Mouse (Mus musculus): Measurements from ENCODE around the gene Ube2o.
A peak's percentile ranks its signal among the peaks of the same experiment; 100 is the strongest.

Gene Ube2o

DNA sequence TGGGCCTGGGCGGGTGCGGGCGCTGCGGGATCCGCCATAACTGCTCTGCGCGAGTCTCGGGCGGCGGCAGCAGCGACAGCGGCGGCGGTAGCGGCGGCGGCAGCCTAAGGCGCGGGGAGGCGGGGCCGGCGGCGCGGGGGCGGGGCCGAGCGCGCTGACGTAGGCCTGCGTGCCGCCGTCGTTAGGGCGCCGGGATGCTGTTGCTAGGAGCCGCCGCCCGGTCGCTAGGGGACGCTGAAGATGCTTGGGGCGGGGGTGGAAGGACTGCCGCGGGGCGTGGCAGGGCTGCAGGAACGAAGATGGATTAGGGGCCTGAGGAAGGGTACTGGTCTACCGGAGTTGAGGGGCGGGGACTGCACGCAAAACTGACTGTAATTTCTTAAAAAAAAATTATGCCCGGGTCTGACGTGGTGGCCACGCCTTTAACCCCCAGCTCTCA is at the start of gene Ube2o:
Ube2o (minus strand) TSS at position 72 of the 439 bp plus-strand sequence.
- DNase-seq (ENCODE audit: low read depth, low spot score), result peak; percentile 67

DNA sequence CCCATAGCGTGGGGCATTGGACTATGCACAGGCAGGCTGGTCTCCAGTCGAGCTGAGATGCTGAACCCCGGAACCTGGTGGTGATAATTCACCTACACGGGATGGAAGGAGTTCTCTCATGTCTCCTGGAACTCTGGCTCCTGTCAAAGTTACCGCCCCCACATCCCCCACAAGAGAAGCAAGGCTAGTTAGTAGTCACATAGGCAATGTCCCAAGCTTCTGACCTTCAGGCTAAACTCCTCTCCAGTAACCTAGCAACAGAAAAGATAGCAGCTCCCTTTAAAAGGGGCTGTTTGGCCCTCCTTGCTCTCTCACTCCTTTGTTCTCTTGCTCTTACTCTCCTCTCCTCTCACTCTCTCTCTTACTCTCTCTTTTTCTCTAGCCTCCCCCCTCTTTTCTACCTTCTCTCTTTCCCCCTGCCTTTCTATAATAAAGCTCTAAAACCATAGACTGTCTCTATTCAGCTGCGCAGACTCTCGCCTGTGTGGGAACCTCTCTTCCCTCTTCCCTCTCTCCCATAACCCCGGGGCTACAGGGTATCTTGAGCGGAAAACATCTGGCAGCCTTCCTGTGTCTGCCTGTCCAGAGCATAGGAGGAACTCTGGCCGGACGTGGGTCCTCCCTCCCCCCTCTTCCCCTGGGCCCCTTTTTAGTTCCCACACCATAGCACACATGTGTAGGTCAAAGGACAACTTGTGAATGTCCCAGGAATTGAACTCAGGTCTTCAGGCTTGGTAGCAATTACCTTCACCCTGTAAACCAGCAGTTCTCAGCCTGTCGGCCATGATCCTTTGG is 49.1 kb upstream of the Ube2o start:
- no peak for DNase-seq (ENCODE audit: low read depth, low spot score)

DNA sequence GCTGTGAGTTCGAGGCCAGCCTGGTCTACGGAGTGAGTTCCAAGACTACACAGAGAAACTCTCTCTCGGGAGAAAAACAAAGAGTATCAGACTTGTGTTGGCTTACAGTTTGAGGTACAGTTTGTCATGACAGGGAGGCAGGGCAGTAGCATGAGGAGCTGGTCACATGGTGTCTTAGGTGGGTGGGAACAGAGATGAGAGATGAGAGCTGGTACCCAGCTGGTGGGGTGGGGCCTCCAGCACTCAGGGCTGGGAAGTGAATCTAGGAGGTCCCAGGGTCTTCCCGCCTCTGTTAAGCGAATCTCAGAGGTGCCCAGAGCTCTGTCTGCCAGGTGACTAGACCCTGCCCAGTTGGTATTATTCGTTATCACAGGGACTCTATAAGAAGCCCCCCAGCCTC is 48.2 kb upstream of the Ube2o start:
- DNase-seq (ENCODE audit: low read depth, low spot score), result no peak

DNA sequence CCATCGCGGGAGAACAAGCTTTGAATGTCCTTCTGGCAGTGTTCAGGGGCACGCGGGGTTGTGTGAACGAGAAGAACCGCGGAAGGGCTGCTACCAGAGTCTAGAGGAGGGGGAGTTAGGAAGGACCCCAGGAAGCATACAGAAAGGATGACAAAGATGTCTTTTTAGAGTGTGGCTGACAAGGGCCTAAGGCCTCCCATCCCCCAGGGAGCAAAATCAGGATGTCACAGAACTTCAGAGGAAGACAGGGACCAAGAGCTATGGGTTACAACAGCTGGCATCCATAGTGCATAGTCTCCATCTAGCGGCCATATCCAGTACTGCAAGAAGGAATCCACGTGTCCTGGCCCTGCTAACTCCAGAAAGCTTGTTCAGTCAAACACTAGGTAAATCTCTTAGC is 47.5 kb upstream of the Ube2o start:
- DNase-seq (ENCODE audit: low read depth, low spot score), result peak; percentile 85

DNA sequence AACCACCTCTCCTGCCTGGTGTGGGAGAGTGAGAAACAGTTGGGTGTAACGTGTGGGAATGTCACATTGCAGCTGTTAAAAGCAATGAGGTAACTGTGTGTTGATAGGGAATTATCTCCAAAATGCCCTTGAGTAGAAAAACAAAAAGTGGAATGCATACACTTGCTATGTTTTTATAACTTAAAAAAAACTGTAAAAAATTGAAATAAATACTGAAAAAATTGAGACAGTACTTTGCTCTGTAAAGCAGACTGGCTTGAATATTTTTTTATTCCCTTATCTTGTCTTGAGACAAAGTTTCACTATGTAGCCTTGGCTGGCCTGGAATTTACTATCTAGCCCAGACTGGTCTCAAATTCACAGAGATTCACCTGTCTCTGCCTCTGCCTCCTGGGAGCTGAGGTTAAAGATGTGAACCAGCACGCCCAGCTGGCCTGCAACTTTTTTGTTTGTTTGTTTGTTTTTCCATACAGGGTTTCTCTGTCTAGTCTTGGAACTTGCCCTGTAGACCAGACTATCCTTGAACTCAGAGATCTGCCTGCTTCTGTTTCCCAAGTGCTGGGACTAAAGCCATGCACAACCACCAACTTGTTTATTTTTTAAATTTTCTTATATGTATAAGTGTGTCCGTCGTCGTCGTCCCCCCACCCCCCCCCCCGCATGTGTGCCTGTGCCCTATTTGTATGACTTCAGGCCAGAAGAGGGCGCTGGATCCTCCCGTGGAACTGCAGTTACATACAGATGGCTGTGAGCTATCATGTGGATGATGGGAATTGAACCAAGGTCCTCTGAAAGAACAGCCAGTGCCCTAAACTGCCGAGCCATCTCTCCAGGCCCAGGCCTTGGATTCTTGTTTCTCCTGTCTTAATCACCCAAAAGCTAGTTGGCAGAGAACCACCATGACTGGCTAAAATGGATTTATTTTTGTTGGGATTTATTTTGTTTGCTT is 46.1 kb upstream of the Ube2o start:
- no peak for DNase-seq (ENCODE audit: low read depth, low spot score)

DNA sequence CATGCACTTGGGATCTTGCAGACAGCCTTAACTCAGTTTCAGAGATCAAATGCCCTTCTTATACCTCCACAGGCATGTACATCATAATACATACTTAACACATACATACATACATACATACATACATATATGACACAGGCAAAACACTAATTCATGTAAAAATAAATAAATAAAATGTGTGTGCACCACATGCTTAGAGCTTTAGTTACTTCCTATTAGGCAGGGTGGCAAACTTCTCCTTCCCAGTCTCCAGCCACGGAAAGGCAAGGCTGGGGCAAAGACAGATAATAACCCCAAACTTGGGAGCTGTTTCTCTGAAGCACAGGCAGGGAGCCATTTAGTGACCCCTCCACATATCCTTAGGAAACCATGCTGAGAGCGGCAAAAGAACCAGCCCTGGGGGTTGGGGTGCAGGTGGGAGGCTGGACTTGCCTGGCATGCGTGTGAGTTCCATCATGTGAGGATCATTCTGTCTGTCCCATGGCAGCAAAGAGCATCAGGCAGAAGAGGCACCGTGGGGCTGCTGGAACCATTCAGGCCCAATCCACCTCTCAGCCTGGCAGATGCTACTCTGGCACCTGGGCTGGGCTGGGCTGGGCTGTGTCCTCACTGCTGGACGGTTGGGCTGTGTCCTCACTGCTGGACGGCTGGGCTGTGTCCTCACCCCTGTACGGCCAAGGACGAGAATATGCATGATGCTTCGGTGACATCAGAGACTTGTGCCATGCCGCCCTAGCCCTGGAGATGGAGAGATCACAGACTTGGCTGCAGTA is 45.2 kb upstream of the Ube2o start, which contains the start of gene Rhbdf2:
Rhbdf2 (minus strand) TSS at position 721 of the 773 bp plus-strand sequence.
- no peak for DNase-seq (ENCODE audit: low read depth, low spot score)

DNA sequence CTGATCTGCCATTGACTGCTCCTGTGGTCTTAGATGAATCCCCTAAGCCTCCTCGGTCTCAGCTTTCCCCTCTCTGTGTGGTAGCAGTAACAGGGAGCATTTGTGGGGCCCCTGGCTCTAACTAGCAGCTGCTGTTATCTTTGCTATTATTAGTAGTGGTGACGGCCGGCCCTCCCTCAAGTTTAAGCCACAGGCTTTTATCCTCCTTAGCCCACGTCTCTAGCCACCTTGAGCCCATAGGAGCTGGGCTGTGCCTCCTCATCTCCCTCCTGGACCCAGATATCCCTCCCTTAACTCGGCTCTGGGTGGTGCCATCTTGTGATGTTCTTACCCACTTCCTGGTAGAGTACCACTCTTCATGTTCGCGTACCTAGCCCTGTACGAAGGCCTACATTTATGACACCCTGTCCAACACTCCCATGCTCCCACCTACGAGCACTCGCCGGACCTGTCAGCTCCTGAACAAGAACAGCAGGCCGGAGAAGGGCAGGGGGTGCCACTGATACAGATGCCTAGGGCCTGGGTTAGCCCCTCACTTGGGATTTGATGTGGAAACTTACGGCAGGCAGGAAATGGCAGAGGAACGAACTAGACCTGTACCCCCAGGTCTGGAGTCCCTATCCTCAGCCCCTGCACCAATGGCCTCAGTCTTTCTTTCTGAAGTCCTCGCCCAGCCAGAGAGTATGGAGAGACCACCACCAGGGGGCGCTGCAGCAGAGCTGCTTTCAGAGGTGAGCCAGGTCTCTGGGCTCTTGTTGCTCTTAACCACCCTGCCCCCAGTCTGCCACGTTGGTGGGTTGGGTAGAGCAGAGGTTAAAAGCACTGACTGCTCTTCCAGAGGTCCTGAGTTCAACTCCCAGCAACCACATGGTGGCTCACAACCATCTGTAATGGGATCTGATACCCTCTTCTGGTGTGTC is 44.1 kb upstream of the Ube2o start:
- DNase-seq (ENCODE audit: low read depth, low spot score), result no peak

DNA sequence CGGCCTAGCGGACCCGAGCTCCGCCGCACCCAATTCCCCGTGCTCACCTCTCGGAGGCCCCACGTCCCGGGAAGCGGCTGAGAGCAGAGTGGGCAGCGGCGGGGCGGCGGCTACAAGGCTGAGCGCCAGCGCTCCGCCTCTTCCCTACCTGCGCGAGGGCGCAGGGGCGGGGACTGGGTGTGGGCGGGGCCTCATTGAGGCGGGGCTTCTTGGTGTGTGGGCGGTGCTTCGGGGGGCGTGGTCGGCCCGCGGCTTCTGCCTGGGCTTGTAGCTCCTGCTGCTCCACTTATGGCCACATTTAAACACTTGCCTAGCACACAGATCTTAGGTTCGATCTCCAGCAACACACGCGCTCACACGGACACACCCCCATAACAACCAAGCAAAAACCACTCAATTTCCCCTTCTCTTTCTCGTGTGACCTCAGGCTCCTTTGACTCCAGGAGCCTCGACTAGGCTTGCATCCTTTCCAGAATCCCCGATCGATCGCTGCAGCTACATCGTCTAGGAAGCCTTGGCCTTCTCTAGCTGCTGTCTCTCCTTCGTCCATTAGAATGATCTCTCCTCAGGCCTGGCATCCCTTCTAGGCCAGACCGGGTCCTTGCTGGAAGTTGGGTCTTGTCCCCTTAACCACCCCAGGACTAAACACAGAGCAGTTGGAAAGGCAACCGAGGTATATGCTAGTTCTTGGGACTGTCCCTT is 43.0 kb upstream of the Ube2o start:
- peak; percentile 89 for DNase-seq (ENCODE audit: low read depth, low spot score)

DNA sequence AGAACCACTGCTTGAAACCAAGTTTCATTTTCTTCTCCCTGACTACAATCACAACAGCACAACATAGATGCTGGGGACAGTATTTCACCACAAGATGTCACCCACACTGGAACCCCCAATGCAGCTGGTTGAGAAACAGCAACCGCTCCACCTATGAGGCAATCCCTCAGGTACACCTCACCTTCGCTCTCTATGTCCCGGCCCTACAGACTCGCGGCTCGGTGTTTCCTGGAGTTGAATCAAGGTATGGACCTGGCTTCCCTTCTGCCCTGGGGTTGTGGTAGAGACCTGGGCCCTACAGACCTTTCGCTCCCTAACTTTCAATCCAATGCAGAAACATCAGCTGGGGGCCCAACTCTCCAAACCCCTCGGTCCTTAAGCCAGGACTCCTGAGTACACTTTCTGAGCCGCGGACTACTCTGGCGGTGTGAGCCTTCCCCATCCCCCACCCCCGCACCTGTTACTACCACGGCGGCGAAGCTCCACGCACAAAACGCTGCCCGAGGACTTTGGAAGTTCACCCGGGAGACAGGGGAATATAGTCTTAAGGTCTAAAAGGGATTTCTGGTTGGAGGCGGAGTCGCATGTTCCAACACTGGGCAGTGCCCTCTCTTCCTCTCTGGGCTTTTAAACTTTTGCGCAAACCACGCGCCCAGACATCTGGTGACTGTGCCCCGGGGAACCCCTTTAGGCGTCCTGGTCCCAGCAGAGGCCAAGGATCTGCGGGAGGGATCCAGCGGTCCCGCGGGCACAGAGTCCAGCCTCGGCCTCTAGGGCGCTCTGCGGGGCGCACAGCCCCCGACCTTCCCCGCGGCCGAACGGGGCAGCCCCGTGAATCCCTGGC is 42.3 kb upstream of the Ube2o start:
- no peak for DNase-seq (ENCODE audit: low read depth, low spot score)

DNA sequence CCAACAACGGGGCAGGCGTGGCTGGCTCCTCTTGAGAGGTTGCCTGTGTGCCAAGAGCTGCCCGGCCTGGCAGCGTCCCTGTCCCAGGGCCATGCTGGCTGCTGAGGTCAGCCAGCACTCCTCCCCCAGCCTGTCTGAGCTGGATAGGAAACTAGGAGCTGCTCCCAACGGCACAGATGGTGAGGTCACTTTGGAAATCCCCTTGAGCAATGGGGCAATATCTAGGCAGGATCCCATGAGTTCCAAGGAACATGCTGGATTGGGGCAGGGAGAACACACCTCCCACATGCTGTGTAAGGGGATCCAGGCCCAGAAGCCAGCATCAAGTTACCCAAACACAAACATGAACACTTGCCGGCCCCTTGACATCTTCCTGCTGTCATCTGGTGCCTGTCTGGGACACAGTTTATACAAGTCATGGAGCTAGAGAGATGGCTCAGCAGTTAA is 40.0 kb upstream of the Ube2o start:
- DNase-seq (ENCODE audit: low read depth, low spot score), result peak; percentile 97

DNA sequence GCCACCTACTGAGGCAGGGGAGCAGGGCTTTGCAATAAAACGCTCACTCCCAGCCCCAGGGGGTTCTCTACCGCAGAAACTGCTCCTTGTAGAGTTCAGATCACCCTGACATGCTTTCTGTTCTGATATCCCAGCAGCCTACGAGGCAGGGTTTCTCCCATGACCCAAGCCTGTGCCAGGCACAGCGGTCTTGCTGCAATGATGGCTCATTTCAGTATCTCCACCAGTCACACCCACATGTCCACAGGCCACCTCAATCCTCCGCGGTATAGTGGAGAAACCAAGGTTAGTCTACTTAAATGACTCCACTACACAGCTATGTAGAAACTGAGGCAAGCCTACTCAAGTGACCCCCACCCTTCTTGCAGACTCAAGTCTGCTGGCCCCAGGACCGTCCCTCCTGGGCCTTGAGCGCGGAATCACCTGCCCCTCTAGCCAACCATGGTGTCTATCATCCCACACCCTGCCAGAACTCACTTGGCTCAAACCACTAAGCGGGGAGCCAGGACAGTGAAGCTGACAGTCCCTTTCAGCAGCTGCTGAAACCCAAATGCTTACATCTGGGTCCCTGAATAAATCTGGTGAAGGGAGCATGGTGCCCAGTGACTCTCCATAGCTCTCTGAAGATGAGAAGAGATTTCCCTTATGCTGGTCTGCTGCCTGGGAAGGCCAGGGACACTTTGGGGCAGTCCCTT is 39.5 kb upstream of the Ube2o start:
- no peak for DNase-seq (ENCODE audit: low read depth, low spot score)

DNA sequence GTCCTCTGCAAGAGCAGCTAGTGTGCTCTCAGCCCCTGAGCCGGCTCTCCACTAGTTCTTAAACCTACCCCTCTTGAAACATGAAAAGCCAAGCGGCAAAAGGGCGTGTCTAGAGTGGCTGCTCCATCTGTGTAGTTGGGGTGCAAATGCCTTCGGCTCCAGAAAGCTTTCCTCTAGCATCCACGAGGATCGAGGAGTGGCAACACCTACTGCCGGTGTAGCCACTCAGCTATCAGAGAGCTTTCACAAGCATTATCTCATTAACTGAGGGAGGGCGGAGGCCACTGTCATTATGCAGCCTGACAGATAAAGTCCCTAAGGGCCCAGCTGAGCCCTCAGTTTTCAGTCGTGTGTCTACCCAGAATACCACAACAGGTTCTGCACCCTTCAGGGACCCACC is 38.8 kb upstream of the Ube2o start:
- DNase-seq (ENCODE audit: low read depth, low spot score), result no peak

DNA sequence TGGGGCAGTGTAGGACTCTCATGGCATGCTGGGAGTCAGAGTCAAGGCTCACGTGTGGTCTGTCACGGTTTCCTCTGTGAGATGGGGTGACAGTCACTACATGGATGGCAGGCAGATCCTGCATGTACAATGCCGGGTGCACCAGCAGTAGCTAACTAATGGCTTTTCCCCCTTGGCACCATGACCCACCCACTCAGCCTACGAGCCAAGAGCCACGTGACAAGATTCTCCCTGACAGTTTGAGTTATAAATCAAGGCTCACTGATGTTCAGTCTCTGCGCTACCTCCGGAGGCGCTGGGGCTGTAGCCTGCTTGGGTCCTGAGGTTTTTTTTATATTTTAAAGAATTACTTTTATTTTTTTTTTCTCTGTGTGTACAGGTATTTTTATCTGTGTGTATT is 38.3 kb upstream of the Ube2o start:
- no peak for DNase-seq (ENCODE audit: low read depth, low spot score)

DNA sequence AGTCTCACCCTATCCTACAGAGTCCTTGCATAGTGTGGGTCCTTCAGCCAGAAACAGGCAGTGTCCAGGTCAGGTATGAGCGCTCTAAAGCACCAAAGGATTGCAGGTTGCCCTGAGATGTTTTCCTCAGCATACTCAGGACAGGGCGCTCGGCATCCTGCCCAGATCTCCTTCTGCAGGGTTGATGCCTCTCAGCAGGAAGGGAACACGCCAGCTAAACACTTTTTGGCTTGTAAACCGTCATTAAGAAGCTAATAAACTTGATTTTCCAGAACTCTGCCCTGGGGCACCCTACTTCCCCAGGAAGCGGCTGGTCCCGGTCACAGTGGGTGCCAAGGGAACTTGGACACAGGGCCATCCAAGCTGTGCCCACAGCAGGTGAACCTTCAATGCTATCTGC is 37.9 kb upstream of the Ube2o start:
- DNase-seq (ENCODE audit: low read depth, low spot score), result no peak

DNA sequence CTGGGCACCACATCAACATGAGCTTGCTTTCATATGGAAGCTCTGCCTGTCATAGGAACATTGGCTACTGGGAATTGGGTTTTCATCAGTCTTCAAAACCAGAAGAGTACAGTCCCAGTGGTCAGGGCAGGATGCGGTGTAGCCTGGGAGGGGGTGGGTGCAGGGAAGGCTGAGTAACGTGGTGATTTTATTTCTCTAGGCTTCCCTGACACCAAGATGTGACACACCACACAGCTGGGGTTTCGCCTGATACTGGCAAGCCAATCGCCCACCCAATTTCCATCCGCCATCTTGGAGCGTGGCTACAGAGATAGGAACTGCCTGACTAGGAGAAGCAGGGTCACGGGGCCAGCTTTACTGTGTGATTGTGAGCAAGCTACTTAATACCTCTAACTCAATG is 37.4 kb upstream of the Ube2o start:
- no peak for DNase-seq (ENCODE audit: low read depth, low spot score)

DNA sequence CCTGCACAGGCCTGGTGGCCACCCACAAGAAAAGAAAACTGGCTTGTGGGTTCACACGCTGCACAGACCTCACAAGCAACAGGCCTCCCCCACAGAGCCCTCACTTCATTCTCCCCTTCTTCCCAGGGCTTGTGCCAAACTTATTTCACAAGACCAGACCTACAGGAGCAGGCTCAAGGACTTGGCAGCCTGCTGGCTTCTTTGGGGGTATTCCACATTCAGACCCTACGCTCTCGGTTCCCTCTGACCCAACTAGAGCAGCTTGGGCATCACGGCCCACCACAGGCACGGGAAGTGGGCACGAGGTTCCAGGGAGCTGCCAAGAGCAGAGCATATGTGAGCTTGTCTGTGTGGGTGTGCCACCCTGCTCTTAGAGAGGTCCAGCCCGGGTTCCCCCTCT is 36.4 kb upstream of the Ube2o start:
- no peak for DNase-seq (ENCODE audit: low read depth, low spot score)

DNA sequence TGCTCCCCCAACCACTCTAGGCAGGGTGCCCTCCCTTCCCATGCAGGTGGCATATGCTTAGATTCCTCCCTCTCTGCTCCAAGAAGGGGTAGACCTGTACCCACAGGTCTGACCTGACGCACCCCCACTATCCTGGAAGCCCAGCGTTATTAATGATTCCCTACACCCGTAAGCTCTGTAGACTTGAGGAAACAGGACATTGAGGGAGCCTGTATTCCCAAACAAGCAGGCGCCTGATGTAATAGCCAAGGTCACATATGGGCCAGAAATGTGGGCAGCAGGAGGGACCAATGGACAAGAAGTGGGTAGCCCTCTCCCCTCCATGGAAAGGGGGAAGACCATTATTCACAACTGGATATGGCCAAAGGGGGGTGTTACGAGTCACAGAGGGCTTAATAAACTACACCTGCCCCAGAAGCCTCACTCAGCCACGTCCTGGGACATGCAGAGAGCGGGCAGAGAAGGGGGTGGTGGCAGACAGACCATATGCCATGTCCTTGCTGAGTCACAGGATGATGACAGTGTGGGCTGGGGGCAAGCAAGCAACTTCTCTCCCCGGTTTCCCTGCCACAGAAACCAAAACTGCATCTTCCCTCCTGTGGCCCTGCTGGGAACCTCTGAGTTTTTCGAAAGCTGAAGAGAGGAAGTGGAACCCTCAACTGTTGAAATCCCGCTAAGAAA is 35.3 kb upstream of the Ube2o start:
- no peak for DNase-seq (ENCODE audit: low read depth, low spot score)

Measured in skeletal muscle tissue, adult 2 months (tissue).